Mouse (Mus musculus) stomach, postnatal 0 days (tissue): ENCODE results near the gene Frmd6.

Experiments
- CTCF ChIP-seq: IDR thresholded peaks from 2 replicates; pipeline ENCODE4 v1.5.1; 2016; ENCODE audit warnings: antibody characterized with exemption, low read depth, mild to moderate bottlenecking, moderate library complexity
- EP300 ChIP-seq: optimal IDR thresholded peaks from 2 replicates; pipeline ENCODE3; 2016; ENCODE audit warnings: antibody characterized with exemption

DNA sequence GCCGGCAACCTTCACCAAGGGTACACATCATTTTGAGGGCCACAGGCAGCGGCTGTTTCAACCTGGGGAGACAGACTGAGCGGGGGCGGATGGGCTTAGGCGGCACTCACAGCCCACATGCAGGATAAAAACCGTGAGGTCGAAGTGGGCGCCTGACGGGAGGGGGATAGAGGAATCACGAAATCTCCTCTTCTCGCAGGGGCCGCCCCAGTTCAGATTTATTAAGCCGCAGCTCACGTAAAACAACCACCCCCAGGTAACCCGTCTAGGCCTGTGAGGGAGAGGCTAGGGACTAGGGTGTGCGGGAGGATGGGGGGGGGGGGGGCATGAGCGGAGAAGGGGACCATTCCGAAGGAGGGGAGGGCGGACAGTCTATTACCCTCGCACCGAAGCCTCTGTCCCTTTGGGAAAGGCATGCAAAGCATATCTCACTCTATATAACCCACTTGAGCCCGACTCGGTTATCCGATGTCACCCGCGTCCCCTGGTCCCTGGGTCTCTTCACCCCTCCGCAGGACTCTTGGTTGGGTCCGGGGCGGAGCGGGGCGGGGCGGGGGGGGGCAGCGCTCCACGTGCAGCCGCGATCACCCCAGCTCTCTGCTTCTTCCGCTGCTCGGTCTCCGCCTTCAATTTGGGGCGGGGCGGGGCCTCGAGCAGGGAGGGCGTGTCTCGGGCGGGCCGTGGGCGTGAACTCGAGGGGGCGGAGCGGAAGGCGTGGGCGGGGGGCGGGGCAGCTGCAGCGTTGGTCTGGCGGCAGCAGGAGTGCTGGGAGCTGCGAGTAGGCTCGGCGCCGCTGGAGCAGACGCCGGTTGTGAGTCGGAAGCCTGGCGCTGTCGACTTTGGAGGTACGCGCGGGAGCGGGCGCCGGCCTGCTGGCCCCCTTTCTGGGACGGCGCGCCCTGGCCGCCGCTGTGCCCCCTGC, at the start of gene Frmd6:
- TF ChIP-seq CTCF (peak; percentile 74), EP300 (no peak)
